Mouse (Mus musculus): ENCODE measurements around the gene Atp6v1g1. TPM values are rescaled to one million over a fixed set of nuclear protein-coding genes. Genes with fewer than 3 reads are reported as not detected.
A peak's percentile ranks its signal among the peaks of the same experiment; 100 is the strongest.

Gene Atp6v1g1
- polyA plus RNA-seq, 2 experiments from 2014 or later = 198 to 222 TPM

GRCm38 (mm10) chr4:63547799-63548198, 3.2 kb downstream of the Atp6v1g1 start:
- ATAC-seq = no peak

- no peak for ATAC-seq
Measured at GRCm38 (mm10) chr4:63548491-63548890, 3.9 kb downstream of the Atp6v1g1 start.

DNA sequence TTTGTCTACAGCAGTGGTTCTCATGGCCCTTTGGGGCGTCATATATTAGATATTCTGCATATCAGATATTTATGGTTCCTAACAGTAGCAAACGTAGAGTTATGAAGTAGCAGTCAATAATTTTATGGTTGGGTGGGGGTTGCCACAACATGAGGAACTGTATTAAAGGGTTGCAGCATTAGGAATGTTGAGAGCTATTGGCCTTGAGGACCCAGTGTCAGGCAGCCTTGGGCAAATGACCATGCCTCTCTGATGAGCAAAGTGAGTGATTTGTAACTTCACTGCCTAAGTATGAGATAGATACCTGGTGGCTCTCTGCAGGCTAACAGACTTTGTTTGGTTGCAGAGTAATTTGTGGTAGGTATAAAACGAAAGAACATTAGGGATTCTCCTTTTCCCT, 6.3 kb downstream of the Atp6v1g1 start:
- no peak for ATAC-seq

DNA sequence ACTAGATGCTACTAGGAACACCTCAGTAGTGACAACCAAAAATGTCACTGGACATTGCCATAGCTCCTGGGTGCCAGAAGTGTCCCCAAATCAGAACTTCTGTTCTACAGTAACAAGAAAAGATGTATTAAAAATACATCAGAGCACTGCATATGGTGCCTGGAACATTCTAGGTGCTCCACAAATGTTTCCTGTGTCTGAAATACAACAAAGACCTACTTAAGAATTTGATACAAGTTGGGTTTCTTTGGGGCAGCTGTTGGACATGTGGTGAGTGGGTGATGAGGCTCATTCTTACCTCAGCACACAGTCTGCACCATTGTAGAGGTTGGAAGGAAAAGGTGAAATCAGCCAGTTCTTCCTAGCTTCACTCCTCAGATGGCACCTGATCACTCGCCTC, 8.3 kb downstream of the Atp6v1g1 start:
- ATAC-seq = no peak

DNA sequence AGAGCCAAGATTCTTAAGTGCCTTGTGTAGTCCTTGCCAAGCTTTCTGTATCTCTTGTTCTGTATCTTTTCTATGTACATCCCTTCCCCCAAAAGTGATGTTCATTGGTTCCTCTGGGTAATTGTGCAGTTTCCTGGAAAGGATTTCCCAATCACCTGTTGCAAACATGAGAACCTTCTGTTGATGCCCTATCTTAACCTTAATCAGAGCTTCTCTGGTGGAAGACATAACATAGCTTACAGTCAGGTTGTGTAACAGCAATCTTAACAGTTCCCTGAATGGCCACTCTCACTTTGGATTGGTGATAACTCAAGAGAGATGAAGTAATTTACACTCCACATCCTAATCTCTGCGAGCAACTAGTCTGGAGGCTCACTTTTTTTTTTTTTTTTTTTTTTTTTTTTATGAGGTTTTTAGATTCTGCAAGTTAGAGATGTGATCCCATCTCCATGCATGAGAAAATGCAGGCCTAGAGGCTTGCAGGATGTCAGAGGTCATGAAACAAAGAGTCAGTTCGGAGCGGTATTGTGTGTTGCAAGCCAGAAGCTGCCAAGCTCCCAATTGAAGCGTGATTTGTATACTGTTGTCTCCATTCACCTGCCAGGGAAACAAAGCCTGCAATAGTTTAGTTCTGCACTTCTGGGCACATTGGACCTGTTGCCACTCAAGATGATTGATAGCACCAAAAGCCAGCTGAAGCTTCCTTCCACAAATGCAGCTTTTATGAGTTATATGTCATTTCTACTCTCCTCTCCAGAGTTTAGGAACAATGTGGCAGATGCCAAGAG, 9.4 kb downstream of the Atp6v1g1 start:
- ATAC-seq = no peak

- no peak for ATAC-seq
Measured at GRCm38 (mm10) chr4:63554616-63555015, 10.0 kb downstream of the Atp6v1g1 start.

DNA sequence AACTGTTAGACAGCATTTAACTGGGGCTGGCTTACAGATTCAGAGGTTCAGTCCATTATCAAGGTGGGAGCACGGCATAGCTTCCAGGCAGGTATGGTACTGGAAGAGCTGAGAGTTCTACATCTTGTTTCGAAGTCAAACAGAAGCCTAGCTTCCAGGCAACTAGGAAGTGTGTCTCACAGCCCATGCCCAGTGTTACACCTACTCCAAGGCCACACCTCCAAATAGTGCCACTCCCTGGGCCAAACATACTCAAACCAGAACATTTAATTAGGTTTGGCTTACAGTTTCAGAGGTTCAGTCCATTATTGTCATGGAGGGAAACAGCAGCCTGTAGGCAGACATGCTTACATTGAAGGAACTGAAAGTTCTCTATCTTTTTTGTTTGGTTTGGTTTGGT, 10.5 kb downstream of the Atp6v1g1 start:
- no peak for ATAC-seq

GRCm38 (mm10) chr4:63556665-63557064, 12.1 kb downstream of the Atp6v1g1 start:
- ATAC-seq = no peak

GRCm38 (mm10) chr4:63557124-63558059, 12.8 kb downstream of the Atp6v1g1 start:
- ATAC-seq = no peak

DNA sequence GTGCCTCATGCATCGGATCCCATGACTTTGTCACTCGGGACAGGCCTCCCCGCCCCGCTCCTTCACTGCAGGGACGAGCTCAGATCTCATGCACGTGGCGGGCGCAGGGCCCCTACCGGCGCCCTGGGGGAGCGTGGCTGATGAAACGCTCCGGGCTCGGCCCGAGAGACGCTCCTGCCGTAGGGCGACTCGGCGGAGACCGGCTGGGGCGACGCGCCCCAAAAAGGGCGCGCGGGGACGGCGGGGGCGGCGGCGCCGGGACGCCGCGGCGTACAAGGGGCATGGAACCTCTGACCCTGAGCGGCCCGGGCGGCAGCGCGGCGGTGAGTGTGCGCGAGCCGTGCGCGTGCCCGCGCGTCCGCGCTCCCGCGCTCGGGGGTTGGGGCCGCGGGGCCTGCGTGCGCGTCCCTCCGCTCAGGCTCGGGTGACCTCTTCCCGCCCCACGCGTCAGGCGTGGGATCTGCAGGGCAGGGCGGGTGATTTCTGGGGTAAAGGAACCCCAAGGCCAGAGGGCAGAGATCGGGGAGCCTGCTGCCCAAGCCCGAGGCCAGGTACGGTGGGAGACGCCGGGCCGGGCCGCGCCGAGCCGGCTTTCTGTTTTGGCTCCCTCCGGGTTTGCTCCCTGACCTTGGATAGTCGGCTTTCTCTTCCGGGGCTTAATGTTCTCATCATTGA, 14.0 kb downstream of the Atp6v1g1 start, which contains the start of gene Tmem268:
Gene Tmem268 (plus strand): TSS at position 375 of the 675 bp plus-strand sequence.
- ATAC-seq = peak; percentile 69

- no peak for ATAC-seq
Measured at GRCm38 (mm10) chr4:63559127-63559697, 14.6 kb downstream of the Atp6v1g1 start.

GRCm38 (mm10) chr4:63560079-63560478, 15.5 kb downstream of the Atp6v1g1 start:
- ATAC-seq = no peak

DNA sequence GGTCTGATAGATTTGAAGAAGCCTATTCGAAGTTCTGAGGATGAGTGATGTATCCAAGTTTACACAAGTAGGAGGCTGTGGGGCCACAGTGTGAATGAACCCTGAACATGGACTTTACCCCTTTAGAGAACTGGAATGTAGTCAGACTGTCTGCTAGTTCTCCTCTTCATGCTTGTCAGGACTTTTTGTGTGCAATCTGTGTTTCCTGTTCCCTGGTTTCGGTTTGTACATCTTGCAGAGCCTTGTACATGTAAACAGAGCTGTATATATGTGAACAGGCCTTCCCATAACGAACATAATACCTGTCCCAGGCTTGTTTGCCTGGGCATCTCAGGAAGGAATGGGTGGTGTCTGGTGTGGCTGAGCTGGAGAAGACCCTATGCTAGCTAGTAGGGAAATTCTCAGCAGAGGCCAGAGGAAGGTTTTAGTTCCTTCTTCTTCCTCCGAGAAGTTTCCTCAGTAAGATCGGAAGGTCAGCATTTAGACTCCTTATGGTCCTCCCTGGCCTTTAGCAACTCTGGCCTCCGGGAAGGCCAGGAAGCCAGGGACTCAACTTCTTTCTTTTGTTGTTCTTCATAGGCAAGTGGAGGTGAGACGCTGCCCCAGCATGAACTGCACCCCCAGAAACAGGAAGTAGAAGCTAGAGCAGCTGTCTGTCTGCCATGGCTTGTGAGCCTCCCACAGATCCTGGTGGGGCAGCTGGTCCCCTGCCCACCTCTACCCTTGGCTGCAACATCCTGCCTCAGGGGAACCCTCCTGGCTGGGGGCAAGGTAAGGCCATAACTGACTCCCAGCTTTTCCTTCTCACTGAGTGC, 17.5 kb downstream of the Atp6v1g1 start:
- ATAC-seq = peak; percentile 53

GRCm38 (mm10) chr4:63562742-63563141, 18.2 kb downstream of the Atp6v1g1 start:
- ATAC-seq = no peak

DNA sequence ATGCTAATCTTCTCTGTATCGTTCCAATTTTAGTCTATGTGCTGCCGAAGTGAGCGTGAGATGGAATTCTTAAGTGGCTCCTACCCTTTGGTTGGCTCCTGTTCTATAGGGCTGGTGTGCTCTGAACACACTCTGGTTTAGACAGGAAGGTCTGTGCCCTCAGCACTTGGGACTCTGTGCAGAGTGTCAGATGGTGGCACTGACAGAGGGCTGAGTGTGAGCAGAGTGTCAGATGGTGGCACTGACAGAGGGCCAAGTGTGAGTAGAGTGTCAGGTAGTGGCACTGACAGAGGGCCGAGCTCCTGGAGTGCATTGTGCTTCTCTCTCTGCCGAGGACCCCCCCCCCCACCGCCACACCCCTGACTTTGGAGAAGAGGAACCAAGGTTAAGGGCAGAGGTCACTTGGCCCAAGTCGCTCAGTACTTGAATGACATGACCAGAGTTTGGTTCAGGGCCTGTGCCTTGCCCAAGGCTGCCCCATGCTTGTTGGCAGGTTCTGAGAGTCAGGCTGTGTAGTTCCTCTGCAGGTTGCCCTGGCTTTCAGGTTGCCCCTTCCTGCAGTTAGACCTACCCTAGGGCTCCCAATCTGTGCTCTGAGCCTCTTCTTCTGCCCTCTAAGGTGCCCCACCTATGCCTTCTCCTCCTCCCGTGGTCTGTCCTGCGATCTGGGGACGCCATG, 23.3 kb downstream of the Atp6v1g1 start:
- no peak for ATAC-seq

GRCm38 (mm10) chr4:63569322-63569721, 24.8 kb downstream of the Atp6v1g1 start:
- ATAC-seq = no peak

- ATAC-seq = no peak
Measured at GRCm38 (mm10) chr4:63570208-63570781, 25.7 kb downstream of the Atp6v1g1 start.

DNA sequence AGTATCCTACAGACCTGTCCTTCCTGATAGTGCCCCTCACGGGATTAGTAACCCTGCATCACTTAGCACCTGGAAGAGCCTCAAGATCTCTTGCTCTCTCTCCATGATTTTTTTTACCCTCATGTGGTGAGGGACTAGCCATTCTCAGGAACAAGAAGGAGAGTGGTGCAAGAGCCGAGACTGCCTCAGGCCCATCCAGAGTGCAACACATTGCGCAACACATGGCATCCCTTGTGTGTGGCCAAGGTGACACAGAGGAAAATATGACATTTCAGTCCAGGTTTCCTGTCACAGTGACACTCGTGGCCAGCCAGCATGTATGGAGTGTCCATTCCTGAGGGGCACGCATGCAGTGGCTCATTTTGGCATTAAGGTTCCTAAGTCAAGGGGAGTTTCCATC, 28.0 kb downstream of the Atp6v1g1 start:
- no peak for ATAC-seq

DNA sequence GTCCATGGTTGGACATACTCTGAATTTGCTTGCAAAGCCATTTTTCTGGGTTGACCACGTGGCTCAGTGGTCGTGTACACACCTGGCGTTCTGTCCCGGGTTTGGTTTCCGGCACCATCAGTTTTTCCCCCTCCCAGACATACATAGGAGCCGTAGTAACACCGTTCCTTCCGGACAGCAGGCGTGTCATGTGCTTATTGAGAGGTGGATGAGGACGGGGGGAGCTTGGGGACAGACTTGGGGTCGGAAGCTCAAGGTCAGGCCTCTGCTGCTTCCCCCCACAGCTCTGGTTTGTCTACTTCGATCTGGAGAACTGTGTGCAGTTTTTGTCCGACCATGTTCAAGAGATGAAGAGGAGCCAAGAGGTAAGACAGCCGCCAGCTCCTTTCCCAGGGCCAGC, 35.1 kb downstream of the Atp6v1g1 start:
- no peak for ATAC-seq

DNA sequence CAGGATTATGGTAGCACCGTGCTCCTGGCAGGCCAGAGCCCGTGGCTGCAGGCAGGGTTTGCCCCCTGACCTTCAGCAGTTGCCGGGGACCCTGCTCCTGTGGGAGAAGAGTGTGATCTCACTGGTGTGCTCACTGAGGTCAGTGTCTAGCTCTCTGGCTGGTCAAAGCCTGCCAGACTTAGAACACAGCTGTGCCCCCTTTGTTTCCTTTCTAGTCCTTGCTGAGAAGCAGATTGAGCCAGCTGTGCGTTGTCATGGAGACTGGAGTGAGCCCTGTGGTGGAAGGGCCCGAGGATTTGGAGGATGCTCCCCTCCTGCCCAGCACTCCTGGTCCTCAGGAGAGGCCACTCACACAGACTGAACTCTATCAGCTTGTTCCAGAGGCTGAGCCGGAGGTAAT, 35.5 kb downstream of the Atp6v1g1 start:
- no peak for ATAC-seq

GRCm38 (mm10) chr4:63582580-63582979, 38.0 kb downstream of the Atp6v1g1 start:
- ATAC-seq = no peak
